Mouse (Mus musculus) liver, embryonic 14.5 days (tissue): Measurements from ENCODE around the gene 1700067K01Rik.

ENCODE experiments used
- CTCF ChIP-seq: IDR thresholded peaks from 2 replicates; pipeline ENCODE4 v1.5.1; 2016; ENCODE audit warnings: antibody characterized with exemption, low read depth, control low read depth
- EP300 ChIP-seq: IDR thresholded peaks from 2 replicates; pipeline ENCODE4 v1.6.1; 2016; ENCODE audit warnings: antibody characterized with exemption, low read depth

GRCm38 (mm10) chr8:83955958-83956218 lies 45.4 kb upstream of the 1700067K01Rik start:
- TF ChIP-seq CTCF = no peak
- TF ChIP-seq EP300 = no peak
